Mouse (Mus musculus): ENCODE measurements around the gene Crebzf.

The Crebzf gene

GRCm38 (mm10) chr7:90442518-90443080 is at the start of gene Crebzf:
TSS of gene Crebzf (plus strand) at chr7:90442729.
- DNase-seq: peak; percentile 97

GRCm38 (mm10) chr7:90395073-90395472 is 47.5 kb upstream of the Crebzf start:
- DNase-seq: no peak

GRCm38 (mm10) chr7:90395928-90396327 is 46.6 kb upstream of the Crebzf start:
- DNase-seq: no peak

GRCm38 (mm10) chr7:90409934-90410333 is 32.6 kb upstream of the Crebzf start:
- DNase-seq: peak; percentile 28

- DNase-seq: peak; percentile 88
Measured at GRCm38 (mm10) chr7:90426020-90427001, 16.2 kb upstream of the Crebzf start, which contains the start of gene Ccdc89. TSS of gene Ccdc89 (plus strand) at chr7:90426577.

- DNase-seq: no peak
Measured at GRCm38 (mm10) chr7:90427006-90427405, 15.5 kb upstream of the Crebzf start.

GRCm38 (mm10) chr7:90432221-90432620 is 10.3 kb upstream of the Crebzf start:
- no peak for DNase-seq

GRCm38 (mm10) chr7:90440044-90440443 is 2.5 kb upstream of the Crebzf start:
- no peak for DNase-seq

- no peak for DNase-seq
Measured at GRCm38 (mm10) chr7:90442070-90442469, 459 bp upstream of the Crebzf start.

- DNase-seq: peak; percentile 59
Measured at GRCm38 (mm10) chr7:90443101-90444091, 867 bp downstream of the Crebzf start.

- no peak for DNase-seq
Measured at GRCm38 (mm10) chr7:90444206-90444605, 1.7 kb downstream of the Crebzf start.

GRCm38 (mm10) chr7:90456149-90456844 is 13.8 kb downstream of the Crebzf start:
- DNase-seq: no peak

- peak; percentile 87 for DNase-seq
Measured at GRCm38 (mm10) chr7:90456845-90457468, 14.4 kb downstream of the Crebzf start, which contains the start of gene Tmem126a. TSS of gene Tmem126a (minus strand) at chr7:90457229.

GRCm38 (mm10) chr7:90457517-90457916 is 15.0 kb downstream of the Crebzf start:
- DNase-seq: no peak

- DNase-seq: no peak
Measured at GRCm38 (mm10) chr7:90460330-90460729, 17.8 kb downstream of the Crebzf start.

- no peak for DNase-seq
Measured at GRCm38 (mm10) chr7:90460930-90461329, 18.4 kb downstream of the Crebzf start.

- no peak for DNase-seq
Measured at GRCm38 (mm10) chr7:90461441-90461840, 18.9 kb downstream of the Crebzf start.

GRCm38 (mm10) chr7:90473511-90473910 is 31.0 kb downstream of the Crebzf start:
- no peak for DNase-seq

- peak; percentile 100 for DNase-seq
Measured at GRCm38 (mm10) chr7:90475793-90476312, 33.3 kb downstream of the Crebzf start, which contains the start of gene Tmem126b. TSS of gene Tmem126b (minus strand) at chr7:90476001.

GRCm38 (mm10) chr7:90476313-90477245 is 34.0 kb downstream of the Crebzf start, which contains the start of gene Dlg2:
TSS of gene Dlg2 (plus strand) at chr7:90476672.
- no peak for DNase-seq

Measured in kidney, adult 11 months (tissue).